Mouse (Mus musculus) liver, adult (tissue): ENCODE results near the gene Atxn2.

ENCODE experiments used
- GATA4 ChIP-seq: IDR thresholded peaks from 2 replicates; pipeline ENCODE4 v1.6.1; 2014; ENCODE audit warnings: mild to moderate bottlenecking, low read length; ENCODE audit not compliant: insufficient replicate concordance

Gene Atxn2

DNA sequence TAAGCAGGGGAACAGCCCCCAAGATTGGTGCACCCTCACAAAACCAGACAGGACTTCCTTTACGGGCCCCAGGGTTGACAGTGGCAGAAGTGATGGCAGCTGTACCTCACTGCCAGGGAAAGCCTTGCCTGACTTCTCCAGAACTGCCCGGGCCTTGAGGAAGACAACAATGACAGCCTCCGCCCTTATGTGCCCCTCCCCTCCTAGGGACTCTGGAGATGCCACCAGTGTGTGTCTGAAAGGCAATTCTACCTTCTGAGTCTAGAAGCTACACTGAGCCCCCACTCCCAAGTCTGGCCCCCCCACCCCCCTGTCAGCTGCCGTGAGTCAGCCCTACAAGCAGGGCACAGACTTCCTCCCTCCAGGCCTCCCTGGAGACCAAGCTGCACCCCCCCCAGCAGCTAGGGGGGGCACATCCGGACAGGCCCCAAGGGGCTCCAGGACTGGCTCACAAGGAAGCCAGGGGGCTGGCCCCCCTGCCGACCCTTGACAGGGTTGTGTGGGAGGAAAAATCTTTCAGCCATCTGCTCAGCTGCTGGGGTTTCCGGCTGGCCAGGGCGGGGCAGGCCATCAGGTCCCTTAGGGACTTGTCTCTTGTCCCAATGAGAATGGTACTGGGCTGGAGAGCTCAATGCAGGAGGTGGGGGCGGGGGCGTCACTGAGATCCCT lies 122.6 kb downstream of the Atxn2 start:
- TF ChIP-seq GATA4 = peak; percentile 10; the same call in 1 of the 2 replicates

DNA sequence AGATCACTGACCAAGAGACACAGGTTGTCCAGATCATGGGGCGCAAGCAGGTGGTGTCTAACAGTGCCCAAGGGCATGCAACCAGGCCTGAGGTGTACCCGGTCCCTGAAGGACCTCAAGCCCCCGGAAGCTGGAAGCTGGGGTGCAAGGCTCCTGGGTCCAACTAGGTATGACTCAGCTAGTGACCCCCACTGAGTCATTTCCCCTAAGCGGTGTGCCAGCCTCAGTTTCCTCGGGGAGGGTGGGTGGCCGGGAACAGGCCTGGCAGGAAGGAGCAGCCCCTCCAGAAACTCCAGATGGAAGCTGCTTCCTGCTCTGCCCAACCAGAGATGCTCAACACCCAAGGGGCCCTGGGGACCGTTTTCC lies 123.1 kb downstream of the Atxn2 start:
- TF ChIP-seq GATA4 = no peak

GRCm38 (mm10) chr5:121834991-121835747 lies 124.0 kb downstream of the Atxn2 start:
- TF ChIP-seq GATA4 = peak; percentile 74; the same call in 1 of the 2 replicates

DNA sequence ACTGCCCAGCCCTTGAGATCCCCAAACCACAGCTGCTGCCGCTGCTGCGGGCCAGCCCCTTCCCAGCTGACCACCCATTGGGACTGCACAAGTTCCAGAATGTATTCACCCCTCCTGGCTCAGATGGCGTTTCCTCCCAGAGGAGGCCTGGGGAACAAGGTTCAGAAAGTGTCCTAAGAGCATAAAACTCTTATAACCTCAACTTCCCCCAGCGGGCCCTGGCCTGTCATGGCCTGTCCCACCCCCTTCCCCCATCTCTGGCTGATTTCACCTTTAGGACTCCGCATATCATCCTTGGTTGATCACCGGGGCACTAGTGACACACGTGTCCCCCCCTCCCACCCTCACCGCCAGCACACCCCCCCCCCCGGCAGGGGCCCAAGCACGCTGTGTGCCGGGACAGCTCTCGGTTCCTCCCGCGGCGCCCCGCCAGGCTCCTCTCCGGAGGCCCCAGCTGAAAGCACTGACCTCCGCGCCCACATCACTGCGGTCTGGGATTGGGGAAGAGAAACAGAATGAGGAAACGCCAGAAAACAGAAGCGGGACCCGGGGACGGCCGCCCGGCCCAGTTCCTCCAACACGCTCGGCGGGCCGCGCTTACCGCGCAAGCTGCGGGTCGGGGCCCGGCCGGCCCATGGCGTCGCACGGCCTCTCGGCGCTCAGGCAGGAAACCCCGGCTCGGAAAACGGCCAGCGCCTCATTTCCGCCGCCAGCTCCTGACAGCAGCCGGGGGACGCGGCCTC lies 125.0 kb downstream of the Atxn2 start:
- TF ChIP-seq GATA4 = no peak

DNA sequence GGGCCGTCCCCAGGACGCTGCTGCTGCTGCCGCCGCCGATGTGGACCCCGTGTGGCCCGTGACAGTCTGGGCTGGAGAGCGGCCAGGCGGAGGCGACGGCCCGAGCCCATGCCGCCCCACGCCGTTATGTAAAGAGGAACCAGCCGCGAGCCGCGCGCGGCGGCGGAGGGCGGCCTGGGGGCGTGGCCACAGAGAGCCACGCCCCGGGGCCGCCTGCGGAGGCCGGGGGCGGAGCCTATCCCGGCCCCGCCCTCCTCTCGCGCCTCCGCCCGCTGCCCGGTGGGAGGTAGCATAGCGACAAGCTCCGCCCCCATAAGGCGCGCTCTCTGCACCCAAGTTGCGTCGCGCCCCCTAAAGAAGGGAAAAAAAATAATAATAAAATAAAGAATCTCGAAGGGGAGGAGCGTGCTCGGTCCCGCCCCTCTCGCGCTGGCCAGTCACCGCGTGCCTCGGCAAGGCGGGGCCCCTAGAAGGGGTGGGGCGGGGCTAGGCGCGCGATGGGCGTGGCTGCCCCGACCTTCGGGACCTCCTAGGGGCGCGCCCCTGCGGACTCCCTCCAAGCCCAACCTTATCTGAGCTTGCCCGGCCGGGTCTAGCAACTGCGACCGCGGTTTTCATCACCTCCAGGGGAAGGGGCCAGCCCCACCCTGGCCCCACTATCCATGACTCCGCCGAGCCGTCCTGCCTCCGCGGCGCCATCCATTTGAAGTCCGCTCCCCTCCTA lies 125.7 kb downstream of the Atxn2 start:
- TF ChIP-seq GATA4 = peak; percentile 81; the same call in 1 of the 2 replicates

DNA sequence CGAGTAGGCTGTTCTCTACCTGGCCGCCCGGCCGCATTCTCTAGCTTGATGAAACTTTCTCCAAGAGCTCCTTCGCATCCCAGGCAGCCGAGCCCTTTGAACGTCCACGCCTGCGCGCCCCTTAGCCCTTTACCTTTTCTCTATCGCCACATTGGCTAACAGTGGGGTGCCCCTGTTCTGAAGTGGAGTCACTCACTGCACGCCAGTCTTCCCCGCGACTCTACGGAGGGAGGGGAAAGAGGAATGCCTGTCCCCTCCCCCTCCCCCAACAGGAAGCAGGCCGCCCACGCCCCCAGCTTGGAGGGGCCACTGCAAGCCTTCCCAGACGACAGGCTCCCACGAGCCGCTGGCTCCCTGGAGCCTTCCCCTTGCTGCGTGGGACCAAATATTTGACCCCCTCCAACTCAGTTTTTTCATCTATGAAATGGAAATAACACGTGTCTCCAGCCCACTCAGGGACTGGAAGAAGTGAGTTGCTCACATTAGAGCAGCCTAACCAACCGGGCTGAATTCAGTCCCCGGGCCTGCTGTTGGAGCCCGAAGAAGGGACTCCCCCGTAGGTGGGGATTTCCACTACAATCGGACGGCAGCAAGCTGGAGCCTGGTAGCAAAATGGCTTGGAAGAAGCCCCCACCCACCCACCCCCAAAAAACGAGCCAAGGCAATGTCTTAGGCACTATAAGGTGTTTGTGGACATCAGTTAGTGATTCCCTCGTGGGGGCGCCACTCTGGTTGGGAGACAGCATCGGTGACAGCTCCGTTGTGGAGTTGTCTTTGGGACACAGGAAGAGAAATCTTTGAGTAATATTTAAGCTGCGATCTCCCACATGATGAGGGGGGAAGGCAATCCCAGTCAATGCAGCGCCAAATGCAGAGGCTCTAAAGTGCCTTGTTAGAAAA lies 126.6 kb downstream of the Atxn2 start, which contains the start of gene Sh2b3:
Gene Sh2b3 (minus strand): TSS at position 206 of the 900 bp plus-strand sequence.
- TF ChIP-seq GATA4 = no peak

- no peak for TF ChIP-seq GATA4
These were observed 127.4 kb downstream of the Atxn2 start for GRCm38 (mm10) chr5:121838341-121839127.

- TF ChIP-seq GATA4 = no peak; the same call in 1 of the 2 replicates
These were observed 128.0 kb downstream of the Atxn2 start for GRCm38 (mm10) chr5:121839128-121839473.

- no peak for TF ChIP-seq GATA4
These were observed 130.4 kb downstream of the Atxn2 start for GRCm38 (mm10) chr5:121841516-121841915.

- TF ChIP-seq GATA4 = no peak
These were observed 130.8 kb downstream of the Atxn2 start for GRCm38 (mm10) chr5:121841973-121842372.

DNA sequence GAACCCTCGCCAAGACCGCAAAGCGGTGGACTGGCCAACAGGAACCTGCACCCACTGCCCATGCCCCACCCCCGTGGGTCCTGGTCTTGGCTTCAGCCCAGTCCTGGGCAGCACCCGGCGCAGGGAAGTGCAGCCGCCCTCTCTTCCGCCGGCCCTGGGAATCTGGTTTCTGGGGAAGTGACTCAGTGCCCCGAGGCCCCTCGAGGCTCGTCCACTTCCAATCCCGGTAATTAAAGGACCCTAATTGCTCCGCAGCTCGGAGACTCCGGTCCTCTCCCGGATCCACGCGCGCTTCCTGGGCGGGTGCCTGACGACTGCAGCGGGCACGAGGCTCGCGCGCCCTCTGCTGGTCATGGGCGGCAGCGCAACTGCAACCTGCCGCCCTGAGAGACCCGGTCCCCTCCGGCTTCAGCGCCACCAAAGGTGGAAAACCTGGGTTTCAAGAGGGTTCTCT lies 131.6 kb downstream of the Atxn2 start:
- peak; percentile 15; the same call in 1 of the 2 replicates for TF ChIP-seq GATA4

DNA sequence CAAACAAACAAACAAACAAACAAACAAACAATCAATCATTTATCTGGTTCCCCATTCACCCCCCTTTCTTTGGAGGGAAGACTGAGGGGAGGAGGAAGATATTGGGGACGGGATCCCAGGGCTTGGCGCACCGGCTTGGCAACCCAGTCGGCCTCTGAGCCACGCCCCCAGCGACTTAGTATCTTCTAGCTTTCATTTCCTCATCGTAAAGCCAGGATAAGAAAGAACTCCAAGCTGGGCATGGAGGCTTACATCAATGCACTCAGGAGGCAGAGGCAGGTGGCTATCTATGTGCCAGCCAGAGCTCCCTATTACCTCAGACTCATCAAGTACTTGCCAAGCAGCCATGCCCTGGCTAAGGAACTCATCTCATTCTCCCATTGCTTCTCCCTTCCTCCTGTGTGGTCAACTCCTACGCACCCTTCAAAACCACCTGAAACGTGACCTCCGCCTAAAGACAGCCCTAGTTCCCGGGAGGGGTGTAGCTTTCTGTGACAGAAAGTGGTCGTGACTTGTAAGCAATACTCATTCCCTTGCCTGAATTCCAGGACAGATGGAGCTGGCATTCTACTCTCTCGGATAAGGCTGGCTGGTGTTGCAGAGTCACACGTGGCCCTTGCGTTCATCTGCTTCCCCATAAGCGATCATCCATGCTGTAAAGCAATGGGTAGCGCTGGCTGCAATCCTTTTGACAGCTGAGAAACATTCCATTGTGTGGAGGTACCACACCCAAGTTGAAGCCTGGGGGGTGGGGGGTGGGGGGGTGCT lies 132.2 kb downstream of the Atxn2 start:
- TF ChIP-seq GATA4 = no peak

- no peak for TF ChIP-seq GATA4
These were observed 134.2 kb downstream of the Atxn2 start for GRCm38 (mm10) chr5:121845361-121845760.

- TF ChIP-seq GATA4 = no peak
These were observed 135.2 kb downstream of the Atxn2 start for GRCm38 (mm10) chr5:121846322-121846721.
